Mouse (Mus musculus) ES-Bruce4 (cell line): ENCODE data around the gene Nhlrc3.

Experiments
- CTCF ChIP-seq: IDR thresholded peaks from one replicate; pipeline ENCODE4 v1.8.1; 2011; ENCODE audit warnings: low read depth, low read length
- POLR2A ChIP-seq: IDR thresholded peaks from one replicate; pipeline ENCODE4 v1.8.1; 2011; ENCODE audit warnings: low read length; ENCODE audit not compliant: insufficient read depth

DNA sequence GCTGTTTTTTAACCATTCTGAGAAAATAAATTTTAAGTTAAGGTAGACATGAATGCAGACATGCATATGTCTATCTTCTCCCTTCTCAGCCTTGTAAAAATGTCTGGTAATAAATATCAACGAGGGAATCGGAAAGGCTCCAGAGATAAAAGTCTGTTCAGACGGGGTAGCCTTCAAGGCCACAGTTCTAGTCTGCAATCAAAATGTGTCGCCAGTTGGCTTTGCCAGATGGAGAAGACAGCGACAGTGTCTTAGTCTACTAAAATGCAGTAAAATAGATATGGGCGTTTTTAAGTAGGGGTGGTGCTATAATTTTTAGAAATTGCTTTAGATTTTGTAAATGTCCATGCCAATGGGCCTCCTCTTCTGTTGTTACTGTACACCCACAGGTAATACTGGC is 2.2 kb upstream of the Nhlrc3 start:
- TF ChIP-seq POLR2A, result no peak
- no peak for TF ChIP-seq CTCF
